In the genomic region with DNA sequence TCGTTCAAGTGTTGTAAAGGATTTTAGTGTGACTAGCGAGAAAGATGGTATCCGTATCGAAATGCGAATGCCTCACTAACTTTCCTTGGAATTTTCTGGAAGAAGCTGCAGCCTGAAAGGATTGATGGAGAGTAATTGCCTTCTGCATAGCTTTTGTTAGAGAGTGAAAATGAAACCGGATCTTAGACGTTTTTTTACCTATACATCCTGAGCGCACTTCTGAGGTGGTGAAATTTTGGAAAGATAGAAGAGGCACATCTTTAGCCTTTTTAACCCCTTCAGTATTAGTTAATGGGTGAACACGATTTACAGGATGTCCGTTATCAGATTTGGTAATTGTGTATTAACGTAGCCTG, we compare ENCODE assay signal across 8 mouse cellular contexts. TPM values are rescaled to one million over a fixed set of nuclear protein-coding genes. Genes with fewer than 3 reads are reported as not detected.
DNase-seq lines count a peak whose midpoint lies in the region; ATAC-seq lines count a peak whose summit lies in the region.

No protein-coding gene starts in this region.

- DNase-seq in kidney, adult 8-10 months: no peak
- DNase-seq in hindbrain, embryonic 10.5 days (ENCODE audit: low spot score): no peak
- DNase-seq in midbrain, embryonic 11.5 days (ENCODE audit: low spot score, missing footprints): peak; percentile 94
- no peak for DNase-seq in left cerebral cortex, postnatal 25 days (ENCODE audit: low spot score in 2 of 2)
- DNase-seq in gastrocnemius, postnatal 36 days: no peak
- DNase-seq in spleen, adult 18-20 months: no peak

- no peaks in the 10 kb centered on the region for H3K27me3 ChIP-seq in kidney, embryonic 14.5 days (ENCODE audit: control insufficient read depth, insufficient read depth, low read length)
- no peaks in the 10 kb centered on the region for H3K27me3 ChIP-seq in hindbrain, embryonic 10.5 days (ENCODE audit: insufficient read depth, poor library complexity, severe bottlenecking)
- H3K27me3 ChIP-seq in midbrain, embryonic 11.5 days (ENCODE audit: control insufficient read depth, insufficient read depth, low read length): no peaks in the 10 kb centered on the region

- H3K4me1 ChIP-seq in kidney, embryonic 14.5 days (ENCODE audit: control insufficient read depth, insufficient read depth, low read length): no peaks in the 10 kb centered on the region; the same call in 1 of the 2 replicates
- peaks cover 13% of the 10 kb centered on the region for H3K4me1 ChIP-seq in hindbrain, embryonic 10.5 days (replicated peaks)
- H3K4me1 ChIP-seq in midbrain, embryonic 11.5 days (ENCODE audit: control insufficient read depth, insufficient read depth, low read length): peaks cover 5% of the 10 kb centered on the region; the same call in 1 of the 2 replicates

- H3K4me2 ChIP-seq in kidney, embryonic 14.5 days (replicated peaks; ENCODE audit: low read depth, low read length): peak overlapping the region; percentile 94
- H3K4me2 ChIP-seq in midbrain, embryonic 11.5 days: peak overlapping the region; percentile 96

- no peak for ATAC-seq in kidney, embryonic 14.5 days (ENCODE audit: low FRiP score, low TSS enrichment)
- ATAC-seq in activated CD4-positive, CD25-positive, alpha-beta regulatory T cell, adult 4 months: peak; percentile 64
- no peak for ATAC-seq in midbrain, embryonic 11.5 days (ENCODE audit: low FRiP score)

- peak overlapping the region; percentile 86 for H3K27ac ChIP-seq in kidney, embryonic 14.5 days (ENCODE audit: low read depth, low read length)
- H3K27ac ChIP-seq in hindbrain, embryonic 10.5 days: peak overlapping the region; percentile 100
- peak overlapping the region; percentile 82; the same call in 1 of the 2 replicates for H3K27ac ChIP-seq in midbrain, embryonic 11.5 days (ENCODE audit: low read depth, low read length)

- H3K36me3 ChIP-seq in kidney, embryonic 14.5 days (ENCODE audit: control insufficient read depth, insufficient read depth, low read length): no peaks in the 10 kb centered on the region
- peaks cover 45% of the 10 kb centered on the region for H3K36me3 ChIP-seq in hindbrain, embryonic 10.5 days
- peaks cover 5% of the 10 kb centered on the region for H3K36me3 ChIP-seq in midbrain, embryonic 11.5 days (ENCODE audit: control insufficient read depth, insufficient read depth, low read length)

- peaks cover 3% of the 10 kb centered on the region; the same call in 1 of the 2 replicates for H3K9me3 ChIP-seq in kidney, embryonic 14.5 days (ENCODE audit: control insufficient read depth, low read length)
- H3K9me3 ChIP-seq in hindbrain, embryonic 10.5 days: peaks cover 42% of the 10 kb centered on the region
- H3K9me3 ChIP-seq in midbrain, embryonic 11.5 days (ENCODE audit: control insufficient read depth, low read length): peaks cover 15% of the 10 kb centered on the region; the same call in 1 of the 2 replicates

- 25% methylated on average over 11 of the region's 11 CpGs for WGBS in kidney, embryonic 14.5 days
- WGBS in hindbrain, embryonic 10.5 days: 42% methylated on average over 11 of the region's 11 CpGs
- 44% methylated on average over 11 of the region's 11 CpGs for WGBS in midbrain, embryonic 11.5 days

- H3K9ac ChIP-seq in kidney, embryonic 14.5 days (ENCODE audit: low read depth, low read length): peak overlapping the region; percentile 98; the same call in 1 of the 2 replicates
- peak overlapping the region; percentile 96 for H3K9ac ChIP-seq in midbrain, embryonic 11.5 days (ENCODE audit: low read length)

- peak overlapping the region; percentile 69 for H3K4me3 ChIP-seq in kidney, embryonic 14.5 days (ENCODE audit: low read length)
- peak overlapping the region; percentile 89 for H3K4me3 ChIP-seq in hindbrain, embryonic 10.5 days
- H3K4me3 ChIP-seq in midbrain, embryonic 11.5 days (ENCODE audit: low read depth, low read length): peak overlapping the region; percentile 87

- intact Hi-C loops in left cerebral cortex, postnatal 25 days (cut with DNase I): loop anchor here (2.0 kb wide), 2 partner anchors 149 to 315 kb away; no protein-coding TSS in a partner anchor
- intact Hi-C loops in gastrocnemius, postnatal 36 days (cut with DNase I): loop anchor here (5.0 kb wide), 2 partner anchors 144 to 316 kb away; no protein-coding TSS in a partner anchor

RNA-seq across cellular contexts. Expression of a gene that starts 1.1 kb away (rescaled TPM):
- 65.8 and 107 TPM in 2 replicates for polyA plus RNA-seq in kidney, embryonic 14.5 days (2014; fragmentation: Nextera tagmentation; extraction: Ambion mirVana)
- polyA plus RNA-seq in activated CD4-positive, CD25-positive, alpha-beta regulatory T cell, adult 4 months (2017; shearing (Covaris generic)): 10 to 100 TPM; 39.4 to 46.3 TPM
- polyA plus RNA-seq in hindbrain, embryonic 10.5 days (2016; fragmentation: Nextera tagmentation; extraction: Ambion mirVana): 75.3 and 76.4 TPM in 2 replicates
- 102 and 103 TPM in 2 replicates for polyA plus RNA-seq in midbrain, embryonic 11.5 days (2014; fragmentation: Nextera tagmentation; extraction: Ambion mirVana)
- 100 to 1,000 TPM; 167 to 177 TPM for total RNA-seq in left cerebral cortex, postnatal 25 days (2021)
- total RNA-seq in gastrocnemius, postnatal 36 days (2021): 10 to 100 TPM; 11.8 to 13.2 TPM
